Mouse (Mus musculus) adrenal gland, postnatal 10 days (tissue): ENCODE data around the gene Gpc3. TPM values are rescaled to one million over a fixed set of nuclear protein-coding genes. Genes with fewer than 3 reads are reported as not detected.

ENCODE experiments used
- DNase-seq: peaks from one replicate; pipeline ENCODE4 v3.0.0; 2021; ENCODE audit warnings: mixed read lengths
- total RNA-seq, 2 experiments: library from RNA; stranded (reverse); gene quantifications; 2 replicates each; pipeline ENCODE4 v1.2.3; 2021

Gene Gpc3
- total RNA-seq, 2 experiments from 2014 or later, result 96.6 to 113 TPM

DNA sequence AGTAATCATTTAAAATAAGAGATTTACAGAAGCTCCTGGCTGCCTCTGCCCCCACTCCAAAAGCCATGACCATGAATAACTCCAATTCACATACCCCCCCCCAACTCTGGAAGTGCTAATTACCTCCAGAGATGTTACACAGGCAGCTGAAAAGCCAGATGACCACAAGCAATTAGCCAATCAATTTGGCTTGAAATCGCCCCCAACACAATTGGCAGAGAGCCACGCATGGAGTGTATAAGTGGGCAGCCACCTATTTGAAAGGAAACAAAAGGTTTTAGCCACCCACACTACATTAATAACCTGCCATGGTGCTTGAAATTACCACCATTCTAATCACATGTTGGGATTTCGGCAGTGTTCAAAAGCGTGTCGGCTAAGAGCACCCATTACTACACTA is 55.2 kb downstream of the Gpc3 start:
- no peak for DNase-seq

DNA sequence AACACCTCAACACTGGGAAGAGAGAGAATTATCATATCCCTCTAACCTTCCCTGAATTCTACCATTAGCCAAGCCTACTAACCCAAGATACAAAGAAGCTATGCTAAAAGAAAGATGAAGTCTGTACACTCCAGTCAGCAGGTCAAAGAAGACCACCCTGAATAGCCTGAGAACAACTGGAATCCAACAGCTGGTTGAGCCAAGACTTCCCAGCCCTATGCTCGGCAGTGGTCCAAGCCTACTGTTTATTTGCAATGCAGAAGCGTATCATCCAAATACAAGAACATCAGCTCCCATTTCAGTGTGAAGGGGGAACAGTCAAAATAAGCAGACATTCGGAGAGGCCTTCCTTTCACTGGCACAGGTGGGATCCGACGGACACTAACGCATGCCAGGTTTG is 56.3 kb downstream of the Gpc3 start:
- DNase-seq, result peak; percentile 1

DNA sequence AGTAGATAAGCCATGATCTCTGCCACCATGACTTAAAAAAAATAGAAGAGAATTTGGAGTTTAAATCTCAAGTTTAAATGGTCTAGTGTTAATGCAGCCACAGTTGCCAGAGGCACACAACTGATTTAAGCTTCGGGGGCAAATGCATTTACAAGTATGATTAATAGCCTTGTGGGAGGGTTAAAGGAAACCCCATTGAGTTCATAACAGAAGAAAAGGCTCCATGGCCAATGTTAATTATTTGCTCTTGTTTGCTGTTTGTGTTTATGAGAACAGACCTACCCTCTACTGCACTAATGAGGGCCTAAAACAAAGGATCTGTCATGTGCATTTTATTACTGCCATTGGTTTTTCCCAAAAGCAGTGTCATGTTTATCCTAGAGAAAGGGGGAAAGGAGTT is 62.5 kb downstream of the Gpc3 start:
- no peak for DNase-seq

DNA sequence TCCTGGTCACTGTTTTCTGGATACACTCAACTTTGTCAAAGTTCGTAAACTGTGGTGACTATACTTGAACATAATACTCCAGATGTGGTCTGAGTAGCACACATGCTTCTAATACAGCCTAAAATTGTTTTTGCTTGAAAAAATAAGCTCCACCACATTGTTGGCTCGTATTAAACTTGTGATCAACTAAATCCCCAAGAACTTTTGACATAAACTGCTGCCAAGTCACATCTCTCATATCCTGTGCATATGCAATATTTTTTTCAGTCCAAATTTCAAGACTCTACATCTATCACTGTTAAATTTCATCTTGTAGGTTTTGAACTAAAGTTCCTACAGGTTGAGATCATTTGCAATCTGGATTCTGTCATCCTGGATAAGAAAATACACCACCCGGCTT is 69.1 kb downstream of the Gpc3 start:
- DNase-seq, result no peak

DNA sequence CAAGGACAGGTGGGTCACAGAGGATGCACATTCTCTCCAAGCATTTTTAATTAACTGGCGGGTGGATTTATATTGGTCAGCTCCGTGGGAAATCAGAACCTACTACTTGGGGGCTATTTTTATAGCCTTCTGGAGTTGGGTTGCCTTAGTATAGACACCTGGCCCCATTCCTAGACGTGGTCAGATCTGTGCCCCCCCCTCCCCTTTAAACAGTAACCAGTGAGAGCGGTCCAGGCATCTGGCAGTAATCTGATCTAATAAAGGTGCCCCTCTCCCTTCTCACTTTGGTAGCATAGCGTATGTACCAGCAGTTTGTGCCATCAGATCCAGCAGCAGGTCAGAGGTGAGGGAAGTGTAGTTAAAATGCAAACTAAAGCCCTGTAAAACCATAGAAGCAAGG is 76.5 kb downstream of the Gpc3 start:
- DNase-seq, result no peak

DNA sequence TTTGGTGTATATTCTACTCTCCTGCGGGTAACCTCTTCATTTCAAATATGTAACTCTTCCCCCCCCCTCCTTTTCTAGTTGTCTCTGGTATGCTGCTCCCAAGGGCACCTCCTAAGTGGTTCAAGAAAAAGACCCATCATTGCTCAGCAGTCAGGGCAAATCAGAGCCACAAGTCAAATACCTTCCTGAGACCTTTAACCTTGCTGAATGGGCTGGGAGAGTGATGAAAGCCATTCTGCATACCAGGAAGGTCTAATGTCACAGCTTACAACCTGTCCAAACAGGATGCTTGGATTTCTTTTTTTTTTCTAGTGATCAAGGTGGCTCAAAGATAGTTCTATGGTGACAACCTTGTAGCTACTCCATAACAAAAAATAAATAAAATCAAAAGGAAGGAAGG is 80.0 kb downstream of the Gpc3 start:
- DNase-seq, result no peak

DNA sequence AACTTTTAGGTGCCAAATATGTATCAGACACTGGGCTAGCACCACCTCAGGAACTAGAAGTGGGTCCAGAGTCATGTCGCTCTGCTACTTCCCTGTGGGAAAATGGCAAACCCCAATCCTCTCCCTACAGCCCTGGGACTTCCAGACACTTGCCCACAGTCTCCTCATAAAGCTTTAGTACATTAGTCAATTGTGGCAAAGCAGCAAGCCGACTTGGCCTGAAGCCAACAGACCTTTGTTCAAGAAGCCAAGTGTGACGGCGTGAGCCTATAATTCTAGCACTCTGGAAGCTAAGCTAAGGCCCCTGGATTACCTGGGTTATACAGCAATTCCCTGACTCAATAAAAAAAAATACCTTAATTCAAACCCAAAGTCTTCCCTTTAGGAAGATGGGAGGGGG is 80.7 kb downstream of the Gpc3 start:
- DNase-seq, result peak; percentile 23

DNA sequence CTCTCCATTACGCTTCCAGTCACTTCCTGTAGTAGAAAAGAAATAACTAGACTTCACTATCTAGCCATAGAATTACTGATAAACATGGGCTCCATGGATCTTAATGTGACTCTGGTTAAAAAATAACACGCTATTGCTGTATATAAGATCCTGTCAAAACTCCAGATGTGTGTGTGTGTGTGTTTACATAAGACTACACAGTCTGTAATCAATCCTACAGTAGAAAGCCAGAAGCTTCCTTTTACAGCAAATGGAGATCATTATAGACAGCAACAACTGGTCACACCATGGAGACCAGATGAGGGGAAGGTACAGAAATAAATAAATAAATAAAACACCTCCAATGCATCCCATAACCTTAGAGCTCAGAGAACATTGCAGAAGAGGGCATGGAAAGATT is 81.6 kb downstream of the Gpc3 start:
- DNase-seq, result no peak

DNA sequence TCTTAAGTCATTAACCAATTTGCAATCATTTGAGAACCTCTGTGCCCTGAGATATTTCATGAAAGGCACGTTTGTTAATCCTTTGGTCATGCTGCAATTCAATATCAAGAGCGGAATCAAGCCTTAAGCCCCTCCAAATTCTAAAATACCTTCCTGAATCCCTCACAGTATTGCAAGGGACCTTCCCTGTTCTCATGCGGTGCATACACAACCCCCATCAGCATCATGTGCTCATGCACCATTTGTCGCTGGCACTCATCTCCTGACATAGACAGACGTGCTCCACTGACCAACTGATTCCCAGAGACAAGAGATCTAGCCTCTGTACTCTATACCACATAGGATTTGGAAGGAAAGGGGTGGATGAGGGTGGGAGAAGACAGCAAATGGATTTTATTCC is 87.7 kb downstream of the Gpc3 start:
- no peak for DNase-seq

DNA sequence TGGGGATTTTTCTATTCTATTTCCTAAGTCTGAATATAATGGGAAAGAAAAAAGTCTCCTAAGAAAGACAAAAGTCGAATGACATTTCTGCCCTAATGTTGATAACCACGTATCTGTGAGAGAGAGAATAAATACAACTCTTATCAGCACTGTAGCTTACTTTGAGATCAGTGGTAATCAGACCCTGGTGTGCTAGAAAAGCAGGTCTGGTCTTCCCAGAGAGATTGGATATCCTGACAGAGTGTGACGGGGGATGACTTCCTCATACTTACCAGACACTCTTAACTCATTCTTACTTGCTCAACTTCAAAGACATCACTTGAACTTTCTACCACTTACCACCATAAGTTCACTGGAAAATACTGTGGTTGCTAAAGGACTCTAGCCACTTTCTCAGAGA is 88.6 kb downstream of the Gpc3 start:
- DNase-seq, result no peak

DNA sequence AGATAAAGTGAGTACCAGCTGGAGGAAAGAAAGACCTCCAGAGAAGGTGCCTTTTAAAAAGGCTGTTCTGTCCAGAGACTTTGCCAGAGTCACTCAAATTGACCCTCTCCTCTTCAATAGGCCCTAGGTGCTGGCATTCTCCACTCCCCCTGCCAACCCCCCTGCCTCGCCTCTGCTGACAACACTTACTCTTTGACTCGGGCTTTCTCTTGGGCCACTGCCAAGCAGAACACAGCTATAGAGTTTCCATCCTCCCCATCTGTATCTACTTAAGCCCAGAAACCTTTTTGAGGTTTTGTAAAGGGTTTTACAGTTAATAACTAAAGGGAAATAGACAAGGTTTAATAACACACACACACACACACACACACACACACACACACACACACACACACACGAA is 99.2 kb downstream of the Gpc3 start:
- DNase-seq, result no peak

DNA sequence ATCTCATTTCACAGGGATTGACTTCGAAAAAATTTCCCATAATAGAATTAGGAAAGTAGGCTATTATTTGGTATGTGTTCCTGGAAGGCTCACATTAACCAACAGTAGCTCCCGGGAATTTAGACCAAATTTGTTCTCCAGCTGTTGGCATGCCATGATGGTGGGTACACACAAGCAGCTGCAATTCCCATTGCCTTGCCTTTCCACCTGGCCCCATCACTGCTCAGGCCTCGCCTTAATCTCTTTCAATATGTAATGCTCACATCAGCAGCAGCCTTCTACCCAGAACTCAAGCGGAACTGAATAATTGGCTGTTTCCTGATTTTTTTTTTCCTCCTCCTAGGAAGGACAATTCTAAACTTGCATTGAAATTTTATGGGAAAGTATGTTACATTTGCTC is 102.6 kb downstream of the Gpc3 start:
- DNase-seq, result no peak

DNA sequence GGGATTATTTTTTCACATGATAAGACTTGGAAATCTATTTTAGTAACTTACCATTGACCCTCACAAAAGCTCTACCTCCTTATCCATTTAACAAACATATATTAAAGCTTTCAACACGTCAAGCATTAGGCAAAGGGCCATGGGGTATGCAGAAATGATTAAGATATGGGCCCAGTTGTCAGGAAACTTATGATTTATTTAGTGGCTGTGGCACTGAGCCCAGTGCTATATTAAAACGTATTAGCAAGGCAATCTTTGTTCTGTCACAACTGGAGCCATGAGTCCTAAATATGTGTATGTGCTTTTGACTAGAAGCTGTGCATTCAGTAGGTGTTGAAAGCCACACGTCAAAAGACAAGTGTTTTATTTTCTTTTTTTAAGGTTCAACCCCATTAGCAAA is 109.9 kb downstream of the Gpc3 start:
- no peak for DNase-seq

DNA sequence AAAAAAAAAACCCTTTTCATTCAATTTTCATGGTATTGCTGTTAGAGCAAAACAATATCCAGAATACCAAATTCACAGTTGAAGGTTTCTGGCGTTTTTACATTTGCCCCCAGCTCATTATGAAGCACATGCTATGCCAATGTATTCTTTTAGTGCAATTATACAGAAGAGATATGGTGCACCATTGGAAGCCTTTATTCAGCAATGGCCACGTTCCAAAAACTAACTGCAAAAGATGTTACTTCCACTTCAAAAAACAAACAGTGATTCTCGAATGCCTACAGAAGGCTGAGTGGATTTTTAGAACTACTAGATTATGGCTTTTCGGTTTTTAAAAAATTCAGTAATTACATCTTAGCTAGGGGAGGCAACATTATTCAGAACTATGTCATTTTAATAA is 124.3 kb downstream of the Gpc3 start:
- DNase-seq, result no peak

DNA sequence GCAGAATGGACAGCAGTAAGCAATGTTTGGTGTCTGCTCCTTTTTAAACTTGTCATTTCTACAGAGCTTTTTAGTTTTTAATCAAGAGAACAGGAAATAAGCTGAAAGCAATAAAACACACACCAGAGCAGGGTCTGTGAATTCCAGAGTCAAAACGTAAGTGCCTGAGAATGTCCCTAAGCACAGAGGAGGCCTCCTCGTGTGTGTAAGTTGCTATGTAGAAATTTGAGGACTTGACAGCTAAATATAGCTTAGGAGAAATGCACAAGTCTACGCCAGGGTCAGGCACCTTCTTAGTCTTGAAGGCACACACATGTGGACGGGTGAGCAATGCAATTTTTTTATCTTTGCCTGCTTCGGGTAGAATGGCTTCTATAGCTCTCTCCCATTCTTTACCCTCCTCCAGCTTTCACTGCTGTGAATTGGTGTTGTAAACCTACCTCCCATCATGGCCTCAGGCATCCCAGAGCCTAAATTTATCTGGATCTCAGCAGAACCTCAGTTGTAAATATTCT is 158.6 kb downstream of the Gpc3 start:
- no peak for DNase-seq

DNA sequence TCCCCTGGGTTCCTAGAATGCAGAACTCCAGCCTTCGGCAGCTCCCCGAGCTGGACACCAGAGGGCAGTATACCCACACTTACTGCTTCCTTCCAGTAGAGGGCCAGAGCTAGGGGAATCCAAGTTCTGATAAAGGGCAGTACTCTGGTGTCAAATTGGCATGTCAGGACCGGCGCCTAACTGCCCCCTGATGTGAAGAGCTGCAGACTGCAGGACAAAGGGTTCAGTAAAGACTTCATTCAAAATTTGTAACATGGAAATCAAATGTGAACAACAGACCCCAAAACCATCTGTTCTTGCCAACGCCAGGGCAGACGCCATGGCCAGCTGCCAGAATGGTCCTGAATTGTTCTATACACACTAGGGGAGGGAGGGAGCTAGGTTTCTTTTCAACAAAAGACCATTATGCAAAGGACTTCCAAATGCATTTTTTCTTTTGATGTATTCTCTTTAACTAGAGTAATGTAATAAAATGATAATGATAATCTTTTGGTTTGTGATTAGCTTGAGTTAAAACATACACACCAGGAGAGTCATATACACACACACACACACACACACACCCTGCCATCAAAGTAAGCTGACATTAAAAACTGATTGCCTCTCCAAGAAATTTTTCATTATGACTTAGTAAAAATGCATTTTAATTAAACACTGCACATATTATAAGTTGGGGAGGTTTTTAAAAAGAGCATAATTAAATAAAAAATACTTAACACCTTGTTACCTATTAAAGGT is 160.1 kb downstream of the Gpc3 start:
- DNase-seq, result peak; percentile 71

DNA sequence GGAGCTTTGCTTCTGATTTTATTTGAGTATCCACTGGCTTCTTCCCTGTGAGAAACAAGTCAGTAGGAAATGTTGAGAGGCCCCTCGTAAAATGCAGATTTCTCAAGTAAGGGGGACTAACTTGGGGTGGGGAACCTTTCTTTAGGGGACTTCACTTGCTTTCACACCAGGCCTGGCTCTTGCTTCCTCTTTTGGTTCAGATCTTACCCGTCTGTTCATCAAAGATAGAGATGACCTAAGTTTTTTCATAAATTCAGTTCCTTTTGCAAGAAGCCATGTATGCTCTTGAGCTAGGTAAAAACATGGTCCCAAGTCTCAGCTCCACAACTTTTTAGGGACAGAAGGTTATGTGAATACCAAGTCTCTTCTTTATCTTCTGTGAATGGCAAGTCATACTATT is 164.6 kb downstream of the Gpc3 start:
- no peak for DNase-seq

DNA sequence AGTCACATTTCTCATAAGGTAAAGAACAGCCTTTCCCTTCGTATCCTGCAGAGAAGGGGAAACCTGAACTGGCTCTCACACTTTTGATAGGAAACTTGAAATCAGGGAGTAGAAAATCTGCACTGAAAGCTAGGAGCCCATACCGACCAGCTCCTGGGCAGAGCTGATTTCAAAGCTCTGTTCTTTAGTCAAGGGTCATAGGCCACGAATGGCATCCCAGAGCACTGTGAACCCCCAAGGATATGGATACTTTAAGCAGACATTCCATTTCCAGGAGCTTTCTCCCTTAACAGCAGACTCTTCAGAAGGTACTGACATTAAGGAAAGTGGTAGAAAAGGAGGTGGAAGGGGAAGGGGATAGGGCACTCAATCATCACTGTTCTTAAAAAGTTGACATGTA is 165.3 kb downstream of the Gpc3 start:
- DNase-seq, result no peak

DNA sequence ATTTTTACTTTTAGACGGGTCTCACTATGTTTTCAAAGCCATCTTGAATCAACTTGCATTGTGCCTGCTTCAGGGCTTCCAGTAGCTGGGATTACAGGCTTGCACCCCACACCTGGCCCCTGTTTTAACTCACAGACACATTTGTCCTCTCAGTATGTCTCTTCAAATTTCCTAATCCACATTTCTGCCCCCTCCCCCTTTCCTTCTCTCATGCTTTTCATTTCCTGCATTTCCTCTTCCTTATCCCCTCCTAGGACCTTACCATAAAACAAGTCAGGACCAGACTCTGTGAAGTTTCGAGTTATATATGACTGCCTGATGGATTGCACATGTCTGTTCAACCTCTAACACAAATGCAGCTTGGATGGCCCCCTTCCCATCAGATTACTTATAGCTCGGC is 167.2 kb downstream of the Gpc3 start:
- no peak for DNase-seq

DNA sequence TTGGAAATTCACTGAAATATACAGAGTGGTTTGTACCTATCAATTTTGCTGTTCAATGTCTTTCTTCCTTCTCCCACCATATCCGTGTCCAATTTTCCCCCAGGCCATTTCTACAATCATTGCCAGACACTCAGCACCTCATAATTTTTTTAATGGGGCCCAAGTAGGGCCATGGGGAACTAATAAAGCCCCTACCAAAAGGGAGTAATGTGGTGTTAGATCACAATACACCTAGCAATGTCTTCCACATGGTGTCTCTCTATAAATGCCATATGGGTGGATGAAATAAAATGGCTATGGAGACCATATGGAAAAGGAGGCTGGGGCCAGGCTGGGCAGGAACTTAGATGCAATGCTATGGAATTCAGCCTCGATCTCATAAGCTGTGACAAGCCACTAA is 168.8 kb downstream of the Gpc3 start:
- no peak for DNase-seq

DNA sequence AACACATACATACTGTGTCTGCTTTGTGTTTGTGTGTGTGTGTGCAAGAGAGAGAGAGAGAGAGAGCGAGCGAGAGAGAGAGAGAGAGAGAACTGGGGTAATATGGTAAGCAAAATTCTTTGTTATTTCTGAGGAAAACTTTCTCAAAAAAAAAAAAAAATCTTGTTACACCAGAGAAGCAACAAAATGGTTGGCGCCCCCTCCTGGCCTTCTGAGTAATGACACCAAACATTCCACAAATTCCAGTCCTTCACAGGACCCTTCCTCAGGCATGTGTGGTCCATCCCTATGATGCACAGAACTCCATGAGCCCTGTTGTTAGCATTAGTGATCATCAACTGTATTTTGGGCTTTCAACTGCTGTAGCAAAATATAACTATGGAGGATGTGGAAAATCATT is 172.0 kb downstream of the Gpc3 start:
- peak; percentile 13 for DNase-seq

DNA sequence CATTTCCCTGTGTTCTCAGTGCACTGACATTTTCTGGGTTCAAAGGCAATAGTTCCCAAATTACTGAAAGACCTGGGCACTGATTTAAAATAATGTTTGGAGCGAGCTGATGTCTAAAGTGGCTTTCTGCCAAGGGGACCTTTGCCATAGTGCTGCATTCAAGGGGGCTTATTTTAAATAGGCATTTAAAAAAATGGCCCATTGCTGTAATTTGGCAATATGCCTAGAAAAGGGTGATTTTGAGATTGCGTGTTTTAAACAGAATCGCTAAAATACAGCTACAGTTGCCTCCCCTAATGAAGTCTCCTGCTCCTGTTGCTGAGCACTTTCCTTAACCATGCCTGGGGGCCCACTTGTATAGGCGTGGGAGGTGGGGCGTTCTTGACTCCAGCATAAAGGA is 174.3 kb downstream of the Gpc3 start:
- DNase-seq, result no peak

DNA sequence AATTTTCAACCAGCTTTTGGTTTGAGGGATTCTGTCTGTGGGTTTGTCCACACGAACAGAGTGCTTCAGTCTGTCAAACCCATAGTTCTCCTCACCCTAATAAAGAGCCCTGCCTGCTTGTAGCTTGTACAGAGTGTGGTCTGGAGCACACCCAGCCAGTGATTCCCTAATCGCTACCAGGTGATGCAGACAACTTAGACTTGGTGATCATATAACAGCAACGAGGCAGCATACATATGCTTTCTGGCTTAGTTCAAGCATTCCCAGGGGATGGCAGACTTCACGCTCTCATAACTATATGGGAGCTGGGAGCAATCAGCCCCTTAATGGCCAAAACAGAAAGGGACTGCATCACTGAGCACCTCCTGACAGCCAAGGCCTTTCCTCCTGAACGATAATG is 188.1 kb downstream of the Gpc3 start:
- DNase-seq, result no peak

DNA sequence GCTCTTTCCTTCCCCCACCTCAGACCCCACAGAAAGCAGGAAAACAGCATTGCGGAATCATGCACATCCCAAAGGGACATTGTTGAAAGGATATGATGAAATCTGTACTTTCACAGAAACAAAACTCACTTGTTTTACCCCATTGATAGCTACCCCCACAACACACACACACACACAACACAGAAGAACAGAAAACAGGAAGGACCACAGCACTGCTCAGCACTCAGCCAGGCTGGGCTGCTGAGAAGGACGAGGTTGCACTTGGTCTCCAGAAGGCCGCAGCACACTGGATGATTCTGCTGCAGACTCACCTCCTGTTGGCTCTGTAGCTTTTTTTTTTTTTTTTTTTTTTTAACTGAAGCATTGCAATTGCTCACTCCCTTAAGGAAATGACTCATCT is 193.9 kb downstream of the Gpc3 start:
- DNase-seq, result no peak

DNA sequence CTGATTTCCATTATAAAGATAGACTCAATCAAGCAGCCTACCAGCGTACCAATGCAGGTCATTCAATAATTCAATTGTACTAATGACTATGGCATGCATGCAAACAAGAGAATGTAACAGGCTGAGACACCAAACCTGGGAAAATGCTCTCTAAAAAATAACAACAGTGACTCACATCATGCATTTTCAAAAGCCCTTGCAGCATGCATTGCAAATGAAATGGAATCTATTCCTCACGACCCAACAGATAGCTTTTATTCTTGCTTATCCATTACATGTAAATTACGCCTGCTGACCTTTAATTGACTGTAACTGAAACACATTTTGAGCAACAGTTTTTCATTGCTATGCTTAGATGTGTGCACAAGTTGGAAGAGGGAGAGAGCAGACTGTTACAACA is 200.8 kb downstream of the Gpc3 start:
- no peak for DNase-seq
